Mouse (Mus musculus) stomach, postnatal 0 days (tissue): ENCODE measurements at regions not wholly inside any gene's neighbourhood (a gene's known extent, or its start where the extent isn't known, plus 50 kb on each side); places are given as distances from the start of the nearest gene placed in this dataset.

Source experiments
- ATAC-seq: fragments of 200-750 bp; cut with Nextera tagmentation; 2 replicates; pipeline ENCODE4 v1.8.0; 2017; ENCODE audit not compliant: low FRiP score, low TSS enrichment
- DNase-seq: peaks from one replicate; pipeline ENCODE4 v3.0.0-alpha.2; 2016; ENCODE audit warnings: low spot score
- H3K27ac ChIP-seq: fragments of 300-500 bp; sonication (generic); replicated peaks from 2 replicates; pipeline ENCODE4 v1.5.1; 2014; ENCODE audit warnings: mild to moderate bottlenecking, control low read depth
- H3K27me3 ChIP-seq: fragments of 300-500 bp; sonication (generic); 2 replicates; pipeline ENCODE4 v1.6.1; 2014; ENCODE audit warnings: low read length; ENCODE audit not compliant: control insufficient read depth, insufficient read depth
- H3K36me3 ChIP-seq: fragments of 300-500 bp; sonication (generic); 2 replicates; pipeline ENCODE4 v1.6.1; 2014; ENCODE audit warnings: low read length, mixed read lengths; ENCODE audit not compliant: control insufficient read depth, insufficient read depth
- H3K4me1 ChIP-seq: fragments of 300-500 bp; sonication (generic); replicated peaks from 2 replicates; pipeline ENCODE4 v1.6.1; 2014; ENCODE audit warnings: antibody characterized with exemption; ENCODE audit not compliant: control insufficient read depth, insufficient read depth
- H3K4me2 ChIP-seq: fragments of 300-500 bp; sonication (generic); replicated peaks from 2 replicates; pipeline ENCODE4 v1.6.1; 2014; ENCODE audit warnings: low read depth, mild to moderate bottlenecking, control low read depth, moderate library complexity
- H3K4me3 ChIP-seq: fragments of 300-500 bp; sonication (generic); 2 replicates; pipeline ENCODE4 v1.5.1; 2014; ENCODE audit warnings: low read depth, low read length, control low read depth
- H3K9ac ChIP-seq: fragments of 300-500 bp; sonication (generic); 2 replicates; pipeline ENCODE4 v1.6.1; 2014; ENCODE audit warnings: mild to moderate bottlenecking, low read length, control low read depth, mixed read lengths
- H3K9me3 ChIP-seq: fragments of 300-500 bp; sonication (generic); 2 replicates; pipeline ENCODE4 v1.6.1; 2016; ENCODE audit warnings: low read length; ENCODE audit not compliant: control insufficient read depth
- CTCF ChIP-seq: IDR thresholded peaks from 2 replicates; pipeline ENCODE4 v1.5.1; 2016; ENCODE audit warnings: antibody characterized with exemption, low read depth, mild to moderate bottlenecking, moderate library complexity
- EP300 ChIP-seq: optimal IDR thresholded peaks from 2 replicates; pipeline ENCODE3; 2016; ENCODE audit warnings: antibody characterized with exemption
- WGBS: fragments of 180-500 bp; shearing (Covaris S2); extraction: QIAGEN DNeasy Blood & Tissue Kit; methylation state at CpG from one replicate; pipeline ENCODE4 v1.1.7; 2014; 5-methylcytosine and 5-hydroxymethylcytosine counted together

DNA sequence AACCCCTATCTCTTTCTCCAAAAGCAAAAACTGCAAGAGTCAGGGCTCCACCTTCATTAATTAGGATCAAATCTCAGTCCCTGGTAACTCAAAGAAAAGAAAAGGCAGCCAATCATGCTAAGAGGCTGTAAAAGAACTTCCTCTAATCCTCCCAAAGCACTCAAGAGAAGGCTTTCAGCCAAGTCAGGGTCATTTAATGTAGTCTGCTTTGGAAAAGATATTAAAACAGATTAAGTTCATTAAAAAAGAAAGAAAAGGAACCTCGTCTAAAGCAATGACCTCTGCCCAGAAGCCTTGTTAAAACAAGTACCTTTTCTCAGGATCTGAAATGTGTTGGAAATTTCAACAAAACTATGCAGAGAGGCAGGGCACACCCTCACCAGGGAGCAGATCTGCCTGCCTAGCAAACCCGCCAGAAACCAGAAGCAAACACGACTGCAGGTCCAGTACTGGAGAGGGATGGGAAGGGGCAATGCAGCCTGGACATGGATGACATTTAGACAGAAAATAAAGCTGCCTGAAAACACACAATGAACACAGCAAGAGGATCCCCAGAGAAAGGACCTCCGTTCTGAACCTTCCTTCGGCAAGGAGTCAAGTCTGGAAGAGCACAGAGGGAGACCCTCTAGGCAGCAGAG, 649.9 kb upstream of the Cdh5 start:
- Histone ChIP-seq H3K4me1 (no peaks in the 10 kb centered on the region), H3K36me3 (no peaks in the 10 kb centered on the region), H3K27ac (no peak overlapping the region), H3K9me3 (no peaks in the 10 kb centered on the region), H3K27me3 (no peaks in the 10 kb centered on the region), H3K4me3 (no peak overlapping the region), H3K9ac (no peak overlapping the region), H3K4me2 (no peak overlapping the region)
- no peak for ATAC-seq
- no peak for DNase-seq
- TF ChIP-seq EP300 (no peak), CTCF (no peak)
- WGBS, result 44% methylated on average over 5 of the region's 5 CpGs

DNA sequence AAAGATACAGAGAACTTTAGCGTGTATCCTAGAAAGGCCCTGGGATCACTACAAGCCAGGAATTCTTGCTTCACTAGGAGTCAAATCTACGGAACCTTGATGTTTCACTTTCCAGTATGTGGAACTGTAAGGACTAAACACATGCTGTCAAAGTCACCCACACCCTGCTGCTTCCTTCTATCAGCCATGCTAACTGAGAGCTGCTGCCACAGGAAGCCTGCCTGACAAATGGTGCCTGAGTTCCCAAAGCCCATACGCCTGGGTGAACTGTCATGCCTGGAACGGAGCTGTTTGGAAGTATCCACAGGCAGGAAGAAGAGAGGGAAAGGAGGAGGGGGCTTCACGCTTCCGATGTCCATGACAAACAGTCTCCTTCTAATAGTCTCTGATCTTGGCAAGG, 644.2 kb upstream of the Cdh5 start:
- ATAC-seq (no peak), DNase-seq (no peak)
- TF ChIP-seq CTCF, result no peak
- TF ChIP-seq EP300, result no peak
- H3K4me2 ChIP-seq, result no peak overlapping the region
- no peak overlapping the region for H3K9ac ChIP-seq
- H3K4me3 ChIP-seq, result no peak overlapping the region
- H3K9me3 ChIP-seq, result no peaks in the 10 kb centered on the region
- no peak overlapping the region for H3K27ac ChIP-seq
- H3K27me3 ChIP-seq, result no peaks in the 10 kb centered on the region
- 85% methylated on average over 6 of the region's 6 CpGs for WGBS
- H3K36me3 ChIP-seq, result no peaks in the 10 kb centered on the region
- H3K4me1 ChIP-seq, result no peaks in the 10 kb centered on the region

DNA sequence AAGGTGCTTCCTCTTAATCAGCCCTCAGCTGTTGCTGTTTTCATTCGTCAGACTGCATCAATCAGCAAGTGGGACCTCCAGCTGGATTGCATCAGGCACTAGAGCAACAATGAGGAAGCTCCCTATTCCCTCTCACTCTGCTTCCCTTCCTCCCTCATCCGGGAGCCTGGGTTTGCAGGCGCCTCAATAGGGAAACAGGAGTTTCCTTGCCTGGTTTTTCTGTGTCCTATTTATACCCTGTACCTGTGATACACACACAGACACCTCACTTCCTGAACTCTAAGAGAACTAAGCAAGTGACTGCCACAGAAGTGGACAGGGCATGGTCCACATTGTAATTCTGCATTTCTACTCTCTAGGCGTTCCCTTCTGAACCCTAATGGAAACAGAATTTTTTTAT, 637.9 kb upstream of the Cdh5 start:
- no peak overlapping the region for H3K4me3 ChIP-seq
- no peaks in the 10 kb centered on the region for H3K4me1 ChIP-seq
- H3K27ac ChIP-seq, result no peak overlapping the region
- H3K4me2 ChIP-seq, result no peak overlapping the region
- ATAC-seq (no peak), DNase-seq (no peak)
- no peaks in the 10 kb centered on the region for H3K36me3 ChIP-seq
- H3K27me3 ChIP-seq, result no peaks in the 10 kb centered on the region
- H3K9me3 ChIP-seq, result no peaks in the 10 kb centered on the region
- TF ChIP-seq CTCF (no peak), EP300 (no peak)
- no peak overlapping the region for H3K9ac ChIP-seq
- WGBS, result 50% methylated on average over 4 of the region's 4 CpGs

DNA sequence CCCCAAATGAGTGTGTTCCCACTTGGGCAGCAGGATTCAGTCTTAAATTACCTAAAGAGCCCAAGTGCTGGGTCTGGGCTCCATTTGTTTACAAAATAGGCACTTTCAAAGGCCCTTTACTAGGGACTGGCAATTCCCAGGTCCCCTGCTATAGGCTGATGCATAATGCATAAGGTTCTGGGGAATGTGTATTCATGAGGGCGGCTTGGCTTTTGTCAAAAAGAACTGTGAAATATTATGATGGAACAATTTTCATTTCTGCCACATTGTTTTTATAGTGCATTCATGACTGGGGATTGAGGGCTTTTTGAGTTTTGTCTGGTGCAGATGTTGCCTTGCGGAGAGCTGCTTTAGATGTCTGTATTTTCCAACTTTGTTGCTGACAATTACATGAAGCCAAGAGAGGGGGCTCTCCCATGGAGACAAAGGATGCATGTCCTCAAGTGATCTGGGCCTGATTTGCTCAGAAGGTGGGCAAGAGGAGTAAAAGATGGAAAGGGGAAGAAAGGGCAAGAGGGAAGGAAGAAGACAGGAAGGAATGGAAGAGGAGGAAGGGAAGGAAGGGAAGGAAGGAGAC, 636.6 kb upstream of the Cdh5 start:
- TF ChIP-seq EP300, result no peak
- TF ChIP-seq CTCF, result no peak
- ATAC-seq, result no peak
- Histone ChIP-seq H3K4me3 (no peak overlapping the region), H3K9me3 (no peaks in the 10 kb centered on the region), H3K27ac (no peak overlapping the region), H3K4me1 (no peaks in the 10 kb centered on the region), H3K27me3 (no peaks in the 10 kb centered on the region), H3K4me2 (no peak overlapping the region), H3K36me3 (no peaks in the 10 kb centered on the region), H3K9ac (no peak overlapping the region)
- no peak for DNase-seq
- whole genome bisulfite sequencing, result 91% methylated on average over 2 of the region's 2 CpGs

DNA sequence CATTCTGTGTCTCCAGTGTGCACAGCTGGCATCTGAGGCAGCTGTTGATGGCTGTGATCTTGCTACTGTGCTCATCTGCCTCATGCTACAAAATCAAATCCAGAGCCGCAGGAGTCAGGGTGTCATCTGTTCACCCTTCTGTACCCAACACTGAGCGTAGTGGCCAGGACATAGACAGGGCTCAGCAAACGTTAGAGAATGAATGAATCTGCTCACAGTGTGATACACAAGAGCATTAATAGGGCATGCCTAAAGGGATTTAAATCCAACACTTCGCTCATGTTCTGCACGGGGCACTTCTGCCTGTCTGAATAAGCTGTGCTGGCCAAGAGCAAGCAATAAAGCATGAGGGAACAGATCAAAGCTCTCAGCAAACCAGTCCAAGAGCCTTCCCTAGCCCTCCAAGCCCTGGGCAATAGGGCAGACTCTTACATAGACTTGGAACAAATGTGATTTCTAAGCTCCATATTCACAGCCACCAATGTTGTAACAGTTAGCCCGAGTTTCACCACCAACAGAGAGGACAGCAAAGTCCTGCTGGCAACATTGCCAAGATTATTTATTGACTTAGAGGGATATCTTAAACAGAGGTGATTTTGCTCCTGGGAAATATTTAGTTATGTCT, 633.8 kb upstream of the Cdh5 start:
- ATAC-seq (no peak), DNase-seq (no peak)
- no peaks in the 10 kb centered on the region for H3K36me3 ChIP-seq
- no peak overlapping the region for H3K27ac ChIP-seq
- H3K27me3 ChIP-seq, result no peaks in the 10 kb centered on the region
- WGBS, result 66% methylated on average over 6 of the region's 6 CpGs
- no peaks in the 10 kb centered on the region for H3K9me3 ChIP-seq
- H3K4me3 ChIP-seq, result no peak overlapping the region
- H3K9ac ChIP-seq, result no peak overlapping the region
- no peak for TF ChIP-seq EP300
- no peak for TF ChIP-seq CTCF
- no peak overlapping the region for H3K4me2 ChIP-seq
- H3K4me1 ChIP-seq, result no peaks in the 10 kb centered on the region

DNA sequence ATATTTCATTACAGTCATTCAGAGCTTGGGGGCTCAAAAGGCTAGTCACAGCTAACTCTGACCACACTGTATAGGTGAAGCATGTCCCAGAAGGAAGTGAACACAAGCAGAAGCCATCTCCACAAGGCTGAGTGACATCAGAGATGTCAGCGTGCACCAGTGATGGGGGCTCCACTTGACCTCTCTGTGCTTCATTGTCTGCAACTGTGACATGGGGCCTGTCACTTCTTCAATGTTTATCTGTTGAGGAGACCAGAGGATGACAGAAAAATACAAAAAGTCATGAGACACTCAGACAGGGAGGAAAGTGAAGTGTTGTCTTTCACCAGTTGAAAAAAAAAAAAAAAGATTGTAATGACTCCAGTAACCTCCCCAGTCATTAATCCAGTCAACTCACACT, 632.4 kb upstream of the Cdh5 start:
- no peak for DNase-seq
- H3K9me3 ChIP-seq, result no peaks in the 10 kb centered on the region
- no peaks in the 10 kb centered on the region for H3K27me3 ChIP-seq
- no peaks in the 10 kb centered on the region for H3K4me1 ChIP-seq
- H3K4me2 ChIP-seq, result no peak overlapping the region
- no peak for ATAC-seq
- no peaks in the 10 kb centered on the region for H3K36me3 ChIP-seq
- no peak overlapping the region for H3K4me3 ChIP-seq
- H3K27ac ChIP-seq, result no peak overlapping the region
- 88% methylated on average over 1 of the region's 1 CpGs for WGBS
- no peak overlapping the region for H3K9ac ChIP-seq
- TF ChIP-seq EP300 (no peak), CTCF (no peak)
